Mouse (Mus musculus) liver, postnatal 0 days (tissue): Measurements from ENCODE around the gene Cluh.

ENCODE experiments used
- CTCF ChIP-seq: sonication (generic); IDR thresholded peaks from 2 replicates; pipeline ENCODE4 v1.5.1; 2016; ENCODE audit warnings: antibody characterized with exemption, low read depth
- EP300 ChIP-seq: IDR thresholded peaks from 2 replicates; pipeline ENCODE4 v1.6.1; 2016; ENCODE audit warnings: antibody characterized with exemption, low read depth, mild to moderate bottlenecking

- TF ChIP-seq CTCF: no peak
- TF ChIP-seq EP300: no peak
Observed at GRCm38 (mm10) chr11:74625333-74625732, 24.0 kb upstream of the Cluh start.
